ENCODE assay signal across 1 mouse cellular context in the genomic region with DNA sequence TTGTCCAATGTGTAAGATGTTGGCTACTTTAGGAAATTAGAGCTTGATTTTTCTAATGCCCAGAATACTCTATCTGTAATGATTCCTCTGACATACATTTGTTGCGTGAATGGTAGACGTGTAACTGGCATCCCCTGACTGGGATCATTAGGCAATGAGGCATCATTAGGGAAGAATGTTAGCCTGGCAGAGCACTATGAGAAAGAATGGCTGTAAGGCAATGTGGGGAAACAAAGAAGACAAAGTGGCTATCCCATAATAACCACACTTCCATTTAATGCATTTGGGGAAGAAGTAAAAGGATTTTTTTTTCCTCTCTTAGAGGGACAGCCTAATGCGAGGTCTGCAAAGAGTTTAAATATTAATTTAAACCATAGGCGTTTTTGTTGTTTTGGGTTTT.
TF ChIP-seq lines count a peak whose summit lies in the region.

No protein-coding gene starts in this region.

TF ChIP-seq in CH12.LX, 34 proteins besides CTCF, POLR2A, EP300 and RAD21 (continued from another document):
- no peak for TF ChIP-seq MYC (IDR thresholded peaks at IDR 0.05; ENCODE audit: low read depth, low read length)
